Mouse (Mus musculus): ENCODE measurements around the gene Nrp2.

Gene Nrp2

DNA sequence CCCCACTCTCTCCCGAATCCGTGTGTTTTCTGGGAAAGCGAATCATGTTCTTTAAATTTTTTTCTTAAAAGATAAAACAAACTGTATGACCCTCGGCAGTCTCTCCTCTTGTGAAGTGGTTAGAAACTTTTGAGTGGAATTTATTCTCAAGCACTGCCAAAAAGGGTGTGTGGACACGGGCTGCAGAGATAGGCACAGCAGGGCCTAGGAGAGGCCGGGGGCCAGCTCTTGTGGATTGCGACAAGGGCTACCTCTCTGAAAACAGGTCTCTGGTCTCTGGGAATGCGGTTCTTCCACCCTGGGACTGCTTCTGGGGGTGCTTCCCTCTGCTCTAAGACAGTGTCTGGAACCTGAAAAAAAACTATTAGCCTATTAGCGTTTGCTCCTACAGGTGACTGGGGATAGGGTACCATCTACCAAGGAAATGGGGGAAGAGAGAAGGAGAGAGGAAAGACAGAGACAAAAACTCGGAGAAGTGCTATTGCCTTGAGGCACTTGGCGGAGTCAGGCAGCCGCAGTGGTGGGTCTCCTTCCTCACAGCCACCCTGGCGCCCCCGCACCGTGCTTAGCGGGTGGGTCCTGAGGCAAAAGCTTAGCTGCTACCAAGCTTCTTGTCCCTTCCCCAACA lies 1.9 kb downstream of the Nrp2 start:
- no peak for DNase-seq (ENCODE audit: low spot score in 2 of 2)

DNA sequence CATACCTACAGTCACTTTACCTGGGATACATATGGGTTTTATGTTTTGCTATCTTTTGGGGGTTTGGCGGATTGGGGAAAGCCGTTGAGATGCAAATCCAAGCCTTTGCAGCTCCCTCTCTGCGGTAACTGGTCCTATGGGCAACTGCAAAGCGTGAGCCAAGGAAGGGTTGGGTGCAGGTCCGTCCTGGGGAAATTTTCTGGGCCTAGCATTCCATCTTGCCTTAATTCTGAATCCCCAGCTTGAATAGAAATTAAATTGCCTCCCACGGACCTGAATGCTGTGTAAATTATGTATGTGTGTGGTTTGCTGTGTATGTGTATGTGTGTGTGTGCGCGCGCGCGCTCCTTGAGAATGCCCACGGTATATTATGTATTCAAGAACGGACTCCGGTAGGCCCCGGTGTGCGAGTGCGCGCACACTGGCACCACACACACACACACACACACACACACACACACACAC lies 2.5 kb downstream of the Nrp2 start:
- no peak for DNase-seq (ENCODE audit: low spot score in 2 of 2)

DNA sequence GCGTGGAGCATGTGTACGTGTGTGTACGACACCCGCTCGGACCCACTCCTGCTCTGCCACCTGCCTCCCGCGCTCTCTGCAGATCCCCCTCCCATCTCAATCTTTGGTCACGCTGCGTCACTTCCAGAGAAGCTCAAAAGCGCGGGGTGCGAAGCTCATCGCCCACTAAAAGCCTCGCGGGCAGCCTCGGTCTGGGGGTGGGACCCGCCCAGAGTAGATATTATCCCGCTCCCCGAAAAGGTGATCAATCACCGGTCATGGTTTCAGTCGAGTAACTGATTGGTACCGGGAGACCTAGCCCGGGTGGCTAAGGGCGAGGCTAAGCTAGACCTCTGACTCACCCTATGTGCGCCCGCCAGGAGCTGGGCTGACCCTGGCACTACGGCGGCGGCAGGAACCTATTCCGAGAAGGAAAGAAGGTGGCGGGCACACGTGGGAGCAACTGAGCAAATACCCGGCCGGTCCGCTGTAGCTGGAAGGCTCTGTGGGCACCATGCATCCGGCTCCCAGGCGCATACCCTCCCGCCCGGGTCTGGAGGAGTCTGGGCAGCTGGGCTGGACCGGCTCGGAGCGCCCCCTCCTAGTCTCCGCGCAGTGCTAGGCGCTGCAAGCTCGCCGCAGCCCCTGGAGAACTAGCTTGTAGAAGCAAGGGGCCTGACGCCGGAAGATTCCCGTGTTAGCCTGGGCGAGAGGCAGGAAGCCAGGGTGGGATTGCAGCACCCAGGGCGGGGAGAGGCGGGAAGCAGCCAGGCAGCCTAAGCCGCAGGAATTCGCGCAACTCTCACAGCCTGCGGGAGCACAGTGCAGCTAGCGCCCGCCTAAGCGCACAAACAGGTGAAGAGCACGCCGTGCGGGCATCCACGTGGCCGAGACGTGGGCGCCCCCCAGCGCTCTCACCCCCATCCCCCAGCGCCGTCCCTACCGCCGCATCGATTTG lies 3.3 kb downstream of the Nrp2 start:
- DNase-seq (ENCODE audit: low spot score in 2 of 2), result peak; percentile 38 to 52

DNA sequence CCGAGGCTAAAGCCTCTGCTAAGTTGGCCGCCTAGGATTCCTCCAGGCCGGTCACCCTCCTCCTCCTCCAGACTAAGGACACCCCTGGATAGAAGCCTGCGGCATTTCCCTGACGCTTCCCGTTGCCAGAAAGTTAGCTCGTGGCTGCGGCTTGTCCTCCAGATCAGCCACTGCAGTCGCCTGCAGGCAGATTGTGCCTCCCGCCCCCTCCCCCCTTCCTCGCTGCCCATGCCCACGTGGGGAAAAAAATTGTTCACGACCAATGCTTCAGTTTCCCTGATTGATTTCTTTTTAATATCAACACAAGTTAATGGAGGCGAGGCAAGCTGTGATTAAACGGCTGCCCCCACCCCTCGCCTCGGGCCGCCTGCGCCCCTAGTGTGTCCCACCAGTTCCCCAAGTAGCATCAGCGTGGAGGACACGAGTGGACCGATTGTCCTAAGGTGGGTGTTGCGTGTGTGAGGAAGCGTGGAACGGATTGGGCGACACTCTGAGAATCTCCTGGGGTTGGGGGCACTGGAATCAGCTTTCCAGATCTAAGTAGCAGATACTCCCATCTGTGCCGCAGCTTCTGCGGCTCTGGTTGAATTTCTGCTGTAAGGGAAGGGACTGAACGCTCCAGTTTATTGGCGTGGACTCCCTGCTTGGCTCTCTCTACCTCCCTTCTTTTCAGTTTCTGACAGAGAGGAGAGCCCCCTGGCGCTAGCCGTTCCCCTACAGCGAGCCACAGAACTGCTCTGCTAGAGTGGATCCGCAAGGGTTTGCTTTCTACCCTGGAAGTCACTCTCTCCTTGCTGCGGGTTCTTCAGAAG lies 4.2 kb downstream of the Nrp2 start:
- no peak for DNase-seq (ENCODE audit: low spot score in 2 of 2)

DNA sequence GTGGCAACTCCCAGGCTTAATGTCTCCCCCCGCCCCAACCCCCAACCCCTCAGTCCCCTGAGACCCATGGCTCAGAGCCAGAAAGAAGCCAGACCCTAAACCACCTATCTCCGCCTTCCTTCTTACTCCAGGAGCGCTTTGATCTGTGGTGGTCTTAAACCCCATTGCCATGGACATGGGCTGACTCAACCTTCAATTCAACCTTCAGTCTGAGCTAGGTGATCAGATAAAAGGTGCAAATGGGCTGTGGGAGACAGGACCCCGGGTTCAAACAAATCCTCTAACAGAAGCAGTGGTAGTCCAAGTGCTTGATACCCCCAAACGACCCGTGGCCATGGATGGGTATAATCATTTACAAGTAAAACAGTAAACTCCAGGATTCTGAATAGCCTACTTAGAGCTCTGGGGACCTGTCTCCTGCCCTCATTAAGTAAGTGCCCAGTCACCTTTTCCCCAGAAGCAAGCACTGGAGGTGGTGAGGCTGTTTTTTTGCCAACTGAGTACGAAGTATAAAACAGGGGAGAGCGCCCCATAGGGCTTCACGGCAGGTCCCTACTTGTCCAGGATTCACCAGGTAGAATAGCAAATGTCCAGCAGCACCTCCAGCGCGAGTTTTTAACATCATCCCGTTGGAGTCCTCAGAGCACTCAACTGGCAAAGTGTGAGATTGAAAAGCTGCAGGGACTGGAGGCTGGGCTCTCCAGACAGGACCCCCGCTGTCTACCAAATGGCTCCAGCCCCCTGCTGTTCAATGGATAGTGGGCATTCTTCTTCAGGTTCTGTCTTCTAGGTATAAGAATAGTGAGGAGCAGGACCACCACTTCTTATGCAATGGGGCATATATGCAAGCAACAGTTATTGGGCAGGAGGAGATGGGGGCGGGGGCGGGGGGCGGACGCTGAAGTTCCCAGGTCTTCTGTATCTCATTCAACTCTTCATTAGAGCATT lies 5.1 kb downstream of the Nrp2 start:
- DNase-seq (ENCODE audit: low spot score in 2 of 2), result no peak

DNA sequence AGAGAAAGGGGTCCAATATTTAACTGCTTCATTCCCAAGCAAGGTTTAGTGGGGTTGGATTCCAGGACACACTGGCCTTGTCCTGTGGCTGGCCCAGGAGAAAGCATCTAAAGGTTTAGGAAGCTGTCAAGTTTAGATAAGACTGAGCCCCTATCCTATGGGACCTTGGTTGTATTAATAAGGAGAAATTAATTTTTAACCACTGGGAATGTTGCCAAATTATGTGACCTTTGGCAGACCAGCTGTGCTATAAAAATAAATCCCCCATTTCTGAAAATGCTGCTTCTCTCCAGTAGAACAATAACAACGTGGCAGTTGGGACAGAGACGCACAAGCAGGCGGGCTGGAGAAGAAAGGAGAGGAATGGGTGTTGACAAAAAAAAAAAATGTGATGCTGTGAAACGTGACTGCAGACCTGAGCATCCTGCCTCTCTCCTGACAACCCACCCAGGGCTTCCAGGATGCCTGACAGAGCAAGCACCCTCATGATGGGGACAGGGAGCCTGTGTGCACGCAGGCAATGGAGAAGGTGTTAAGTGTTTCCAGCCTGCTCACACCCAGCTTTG lies 6.8 kb downstream of the Nrp2 start:
- DNase-seq (ENCODE audit: low spot score in 2 of 2), result no peak

DNA sequence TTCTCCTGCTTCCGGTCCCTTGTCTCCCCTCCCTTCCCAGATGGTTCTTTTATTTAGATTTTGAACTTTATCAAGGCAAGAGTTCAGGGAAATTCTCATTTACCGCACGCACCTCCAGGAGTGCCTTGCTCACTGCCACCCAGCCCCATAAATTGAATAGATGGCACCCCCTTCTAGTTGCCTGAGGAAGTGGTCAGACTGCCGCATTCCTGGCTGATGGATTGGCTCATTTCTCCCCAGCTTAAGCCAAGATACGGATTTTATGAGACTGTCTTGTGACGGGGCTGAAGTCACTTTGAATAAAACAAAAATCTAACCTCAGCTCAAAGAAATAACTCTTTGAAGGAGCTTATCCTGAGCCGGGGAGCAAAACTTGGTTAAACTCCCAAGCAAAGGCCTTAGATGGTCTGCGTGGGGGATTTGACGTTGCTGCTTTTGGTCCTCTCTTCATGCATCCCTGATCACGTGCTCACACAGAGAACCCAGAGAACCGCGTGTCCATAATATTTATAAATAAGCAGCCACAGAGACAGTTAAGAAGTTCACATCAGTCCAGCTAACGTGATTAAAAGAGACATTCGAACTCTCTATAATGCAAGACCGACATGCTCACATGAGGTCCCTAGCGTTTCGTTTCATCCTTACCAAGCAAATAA lies 10.1 kb downstream of the Nrp2 start:
- DNase-seq (ENCODE audit: low spot score in 2 of 2), result no peak

DNA sequence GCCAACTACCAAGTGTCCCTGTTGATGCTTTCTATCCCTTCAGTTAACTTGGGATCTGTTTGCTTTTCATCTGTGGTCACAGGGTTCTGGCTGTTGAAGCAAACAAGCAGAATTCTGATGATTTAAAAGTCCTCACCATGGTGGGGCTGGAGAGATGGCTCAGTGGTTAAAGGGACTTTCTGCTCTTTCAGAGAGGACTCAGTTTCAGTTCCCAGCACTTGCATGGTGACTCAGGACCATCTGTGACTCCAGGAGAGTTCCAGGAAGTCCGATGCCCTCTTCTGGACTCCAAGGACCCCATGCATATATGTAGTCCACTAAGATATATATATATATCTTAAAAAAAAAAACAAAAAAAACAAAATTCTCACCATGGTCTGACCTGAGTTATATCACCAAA lies 11.9 kb downstream of the Nrp2 start:
- no peak for DNase-seq (ENCODE audit: low spot score in 2 of 2)

DNA sequence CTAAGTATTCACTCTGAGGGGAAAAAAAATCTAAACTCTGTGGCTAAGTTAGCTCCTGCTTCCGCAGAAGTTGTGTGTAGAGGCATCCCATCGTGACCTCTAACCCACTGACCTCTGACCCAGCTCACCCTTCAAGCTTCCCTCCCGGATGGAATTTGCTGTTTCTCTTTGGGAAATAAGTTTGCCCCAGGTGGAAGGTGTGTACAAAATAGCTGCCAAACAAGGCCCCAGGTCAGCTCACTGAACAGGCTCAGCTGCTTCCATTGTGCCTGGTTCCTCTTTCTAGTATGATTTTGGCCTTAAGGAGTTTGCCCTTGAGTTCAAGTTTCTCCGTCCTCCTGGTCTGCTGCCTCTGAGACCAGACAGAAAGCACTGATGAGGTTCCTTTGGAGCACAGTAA lies 12.6 kb downstream of the Nrp2 start:
- DNase-seq (ENCODE audit: low spot score in 2 of 2), result no peak

DNA sequence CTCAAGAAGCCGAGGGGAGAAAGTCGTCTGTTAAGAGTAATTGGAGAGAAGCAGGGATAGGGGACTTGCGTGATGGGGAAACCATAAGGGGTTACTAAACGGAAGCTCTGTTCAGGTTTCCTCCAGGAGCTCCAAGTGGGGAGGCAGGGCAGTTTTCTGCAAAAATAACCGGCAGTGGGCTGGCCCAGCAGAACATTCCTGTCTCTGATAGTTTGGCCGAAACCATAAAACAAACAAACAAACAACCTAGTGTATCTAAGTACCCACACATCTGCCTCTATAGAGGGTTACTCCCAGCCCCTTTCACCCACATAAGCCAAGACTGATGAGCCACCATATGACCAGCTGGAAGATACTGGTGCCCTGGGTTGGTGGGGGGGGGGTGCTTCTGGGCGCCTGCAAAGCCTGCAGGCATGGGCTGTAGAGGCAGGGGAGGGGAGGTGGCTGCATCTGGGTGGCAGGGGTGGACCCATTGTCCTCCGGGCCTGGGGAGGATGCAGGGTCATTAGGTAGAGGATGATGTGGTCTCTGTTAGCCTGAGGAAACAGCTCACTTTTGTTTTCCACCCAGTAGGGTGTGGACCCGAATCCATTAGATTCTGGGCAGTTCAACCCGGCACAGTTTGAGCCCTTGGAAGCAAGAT lies 13.9 kb downstream of the Nrp2 start:
- DNase-seq (ENCODE audit: low spot score in 2 of 2), result no peak

DNA sequence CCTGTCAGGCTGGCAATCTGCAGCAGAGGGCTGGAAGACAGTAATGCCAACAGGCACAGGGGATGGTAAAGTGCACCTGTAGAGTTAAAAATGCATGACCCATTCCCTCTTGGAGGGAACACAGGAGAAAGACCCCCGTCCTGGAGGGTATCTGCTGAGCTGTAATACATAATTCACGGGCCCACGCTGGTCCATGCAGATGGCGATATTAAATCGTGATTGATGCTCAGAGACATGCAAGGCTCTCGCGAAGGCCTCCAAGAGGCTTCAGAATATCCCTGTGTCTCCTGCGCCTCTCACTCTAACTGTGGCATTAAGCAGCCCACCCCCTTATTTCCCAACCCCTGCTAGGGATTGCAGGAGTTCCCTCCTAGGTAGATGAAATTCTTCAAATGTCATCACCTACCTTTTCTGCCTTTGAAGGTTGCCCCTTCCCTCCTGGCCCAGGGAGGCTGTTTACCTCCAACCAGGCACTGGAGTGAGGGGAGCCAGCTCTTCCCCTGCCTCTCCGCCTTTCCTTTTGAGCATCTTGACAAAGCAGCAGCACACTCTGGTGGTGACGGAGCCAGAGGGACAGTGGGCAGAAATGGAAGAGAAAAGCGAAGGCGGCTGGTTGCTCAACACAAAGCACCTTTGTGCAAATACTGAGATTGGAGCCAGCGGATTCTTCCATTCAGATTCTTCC lies 14.6 kb downstream of the Nrp2 start:
- DNase-seq (ENCODE audit: low spot score in 2 of 2), result peak in 1 of 2 experiments; percentile 33

DNA sequence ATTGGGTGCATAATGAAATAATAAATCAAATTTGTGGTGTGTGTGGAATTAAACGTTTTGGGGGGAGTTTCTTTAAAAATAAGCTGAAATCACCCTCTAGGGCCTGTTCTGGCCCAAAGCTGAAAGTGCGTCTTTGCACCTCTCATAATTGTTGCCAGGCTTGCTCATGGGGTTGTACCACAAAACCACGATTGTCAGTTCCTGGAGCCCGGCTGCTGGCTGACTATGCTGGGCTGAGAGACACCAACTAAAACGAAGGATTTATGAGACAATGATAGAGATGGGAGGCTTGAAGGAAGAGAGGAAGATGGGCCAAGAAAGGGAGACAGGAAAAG lies 15.1 kb downstream of the Nrp2 start:
- no peak for DNase-seq (ENCODE audit: low spot score in 2 of 2)

DNA sequence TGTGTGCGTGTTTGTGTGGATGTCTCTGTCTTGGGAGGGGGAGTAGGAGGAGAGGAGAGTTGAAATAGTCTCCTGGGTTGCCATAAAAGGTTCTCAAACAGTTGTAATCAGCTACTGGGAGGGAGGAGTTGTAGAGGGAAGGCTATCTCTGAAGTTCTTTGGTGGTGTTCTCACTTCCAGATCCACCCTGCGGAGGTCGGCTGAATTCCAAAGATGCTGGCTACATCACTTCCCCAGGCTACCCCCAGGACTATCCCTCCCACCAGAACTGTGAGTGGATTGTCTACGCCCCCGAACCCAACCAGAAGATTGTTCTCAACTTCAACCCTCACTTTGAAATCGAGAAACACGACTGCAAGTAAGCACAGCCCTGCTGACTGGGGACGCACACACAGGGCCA lies 15.7 kb downstream of the Nrp2 start:
- no peak for DNase-seq (ENCODE audit: low spot score in 2 of 2)

DNA sequence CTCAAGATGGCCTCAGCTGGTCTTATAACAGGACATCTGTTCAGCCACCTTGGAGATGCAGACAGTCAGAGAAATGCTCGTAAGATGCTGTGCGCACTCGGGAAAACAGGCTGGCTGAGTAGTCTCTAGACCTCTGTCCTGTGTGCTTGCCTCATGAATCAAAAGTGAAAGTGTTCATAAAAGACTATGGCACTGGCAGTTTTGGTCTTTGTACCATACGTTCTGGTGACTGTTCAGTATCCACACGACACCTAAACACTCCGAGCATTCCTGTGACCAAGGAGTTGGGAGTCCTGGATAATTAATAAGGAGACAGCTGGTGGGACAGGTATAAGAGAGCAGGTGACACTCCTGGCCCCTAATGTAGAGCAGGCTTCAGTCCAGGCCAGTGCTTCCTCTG lies 16.7 kb downstream of the Nrp2 start:
- no peak for DNase-seq (ENCODE audit: low spot score in 2 of 2)

DNA sequence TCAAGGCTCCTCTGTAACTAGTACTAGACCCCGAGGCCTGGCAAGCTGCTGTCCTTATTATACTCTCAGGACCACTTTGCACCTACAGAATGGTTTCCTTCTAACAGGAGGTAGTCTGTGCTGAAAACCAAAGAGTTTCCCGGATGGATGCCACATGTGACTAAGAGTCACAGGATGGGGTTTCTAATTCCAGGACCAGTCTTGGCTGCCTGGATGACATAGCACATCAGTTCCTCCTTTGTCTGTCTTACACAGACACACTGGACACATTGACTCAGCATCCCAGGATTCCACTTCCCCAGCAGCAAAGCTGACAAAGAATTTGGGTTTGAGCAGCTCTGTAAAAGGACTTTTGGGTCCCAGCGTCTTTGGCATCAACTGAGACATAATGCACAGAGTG lies 17.1 kb downstream of the Nrp2 start:
- DNase-seq (ENCODE audit: low spot score in 2 of 2), result no peak

DNA sequence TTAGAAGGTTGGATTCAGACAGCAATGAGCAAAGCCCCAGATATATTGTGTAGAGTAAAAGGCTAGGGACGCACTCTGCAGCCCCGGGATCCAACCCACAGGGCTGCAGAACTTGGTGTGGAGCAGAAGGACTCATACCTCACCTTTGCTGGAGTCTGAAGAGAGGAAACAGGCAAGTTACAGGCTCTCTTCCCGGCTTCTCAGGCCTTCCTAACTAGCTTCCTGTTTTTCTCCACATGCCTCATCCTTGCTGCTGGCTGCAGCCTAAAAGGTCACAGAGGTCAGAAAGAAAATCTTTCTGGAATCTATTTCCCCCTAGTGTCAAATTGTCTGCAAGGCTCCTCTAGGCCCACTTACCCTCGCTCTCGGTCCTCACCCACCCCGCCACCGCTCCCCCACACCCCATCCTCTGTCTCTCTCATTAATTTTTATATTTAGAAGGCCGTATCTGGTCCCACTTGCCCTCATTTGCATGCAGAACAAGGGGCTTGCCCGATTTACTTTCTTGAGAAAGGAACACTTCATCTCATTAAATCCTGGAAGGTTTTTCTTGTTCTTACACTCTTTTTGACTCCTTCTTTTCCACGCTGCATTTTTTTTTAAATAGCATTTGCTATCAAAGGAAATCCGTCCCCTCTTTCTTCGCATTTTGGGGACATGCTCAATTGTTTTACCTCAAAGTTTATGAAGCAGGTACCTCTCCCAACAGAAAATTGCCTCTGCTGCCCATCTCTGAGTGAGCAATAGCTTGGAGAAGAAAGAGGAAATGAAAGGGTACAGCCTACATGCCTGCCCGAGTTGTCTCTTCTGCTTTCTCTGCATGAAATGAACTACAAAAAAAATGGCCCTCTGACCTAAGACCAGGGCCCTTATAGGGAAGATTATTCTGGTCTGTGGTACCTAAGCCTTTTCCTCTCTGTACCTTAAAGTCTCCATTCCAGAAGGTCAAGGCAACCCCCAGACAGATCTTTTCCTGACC lies 17.9 kb downstream of the Nrp2 start:
- no peak for DNase-seq (ENCODE audit: low spot score in 2 of 2)

DNA sequence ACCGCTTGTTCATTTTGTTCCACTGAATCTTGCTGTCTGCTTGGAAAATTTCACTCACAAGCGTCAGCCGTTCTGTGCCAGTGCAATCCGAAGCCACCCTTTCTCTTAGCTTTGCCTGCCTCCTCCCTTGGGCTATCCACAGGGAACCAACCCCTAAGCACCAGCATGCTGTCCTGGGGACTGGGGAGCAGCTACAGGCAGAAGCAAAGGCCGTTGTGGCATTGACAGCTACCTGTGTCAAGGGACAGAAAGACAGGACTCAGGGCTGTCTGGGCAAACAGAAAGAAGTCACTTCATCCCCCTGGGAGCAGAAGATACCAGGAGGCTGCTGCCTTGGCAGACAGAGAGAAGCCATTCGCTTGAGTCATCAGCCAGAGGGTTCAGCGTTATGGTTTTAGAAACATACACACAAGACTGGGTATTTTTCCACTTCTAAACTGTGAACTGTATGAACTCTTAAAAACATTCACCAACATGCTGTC lies 18.7 kb downstream of the Nrp2 start:
- no peak for DNase-seq (ENCODE audit: low spot score in 2 of 2)

DNA sequence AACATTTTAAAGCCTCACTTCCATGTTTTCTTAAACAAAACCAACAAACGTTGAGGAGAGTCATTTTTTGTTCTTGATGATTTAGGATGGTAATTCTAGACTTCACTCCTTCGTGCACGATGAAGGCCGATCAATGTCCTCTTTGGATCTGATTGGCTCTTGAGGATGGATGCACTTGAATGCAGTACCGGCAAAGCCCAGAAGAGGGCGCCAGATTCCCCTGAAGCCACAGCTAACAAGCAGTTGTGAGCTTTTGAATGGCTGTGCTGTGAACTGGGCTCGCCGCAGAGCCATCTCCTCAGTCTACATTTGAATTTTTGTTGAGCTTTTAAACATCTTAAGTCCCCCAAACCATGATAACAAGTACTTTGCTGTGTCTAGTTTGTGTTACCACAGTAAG lies 19.4 kb downstream of the Nrp2 start:
- no peak for DNase-seq (ENCODE audit: low spot score in 2 of 2)

All from right cerebral cortex, postnatal 36 days (tissue).